ENCODE assay signal across 9 mouse cellular contexts in genomic region chr9:14846428-14846827, GRCm38 (mm10). TPM values are rescaled to one million over a fixed set of nuclear protein-coding genes. Genes with fewer than 3 reads are reported as not detected.
DNase-seq lines count a peak whose midpoint lies in the region; ATAC-seq and TF ChIP-seq lines count a peak whose summit lies in the region.
"Had no signal": no experiment of that assay in that cellular context is flagged by ENCODE, and none has a peak within 500 bp of the region (broad histone marks: within the 10 kb centered on the region; RNA-seq: fewer than 3 reads in every experiment).

No protein-coding gene starts in this region.

- H3K36me3 ChIP-seq in kidney, postnatal 0 days (ENCODE audit: insufficient read depth, low read length): no peaks in the 10 kb centered on the region
- H3K36me3 ChIP-seq in forebrain, embryonic 10.5 days (replicated peaks): no peaks in the 10 kb centered on the region; the same call in 1 of the 2 replicates
- no peaks in the 10 kb centered on the region for H3K36me3 ChIP-seq in forebrain, embryonic 14.5 days (ENCODE audit: control insufficient read depth, insufficient read depth, low read length)
- H3K36me3 ChIP-seq: lung, embryonic 15.5 days had no signal

- TF ChIP-seq CTCF in kidney, postnatal 0 days (IDR thresholded peaks at IDR 0.05; ENCODE audit: low read depth): peak; percentile 61
- peak; percentile 77 for TF ChIP-seq CTCF in bone marrow, adult 2 months (IDR thresholded peaks at IDR 0.05; ENCODE audit: control insufficient read depth, insufficient read depth, low read length)

- no peak overlapping the region for H3K4me2 ChIP-seq in kidney, postnatal 0 days (ENCODE audit: low read length)
- no peak overlapping the region for H3K4me2 ChIP-seq in forebrain, embryonic 14.5 days (ENCODE audit: low read length)
- H3K4me2 ChIP-seq: lung, embryonic 15.5 days had no signal

- no peak overlapping the region for H3K9ac ChIP-seq in kidney, postnatal 0 days (ENCODE audit: low read depth, low read length)
- no peak overlapping the region for H3K9ac ChIP-seq in forebrain, embryonic 14.5 days (ENCODE audit: low read length)
- H3K9ac ChIP-seq: lung, embryonic 15.5 days had no signal

- no peak for TF ChIP-seq POLR2A in bone marrow, adult 2 months (IDR thresholded peaks at IDR 0.05; ENCODE audit: borderline replicate concordance, control insufficient read depth, low read depth, low read length)

- no peak overlapping the region for H3K27ac ChIP-seq in kidney, postnatal 0 days
- H3K27ac ChIP-seq in bone marrow, adult 2 months (ENCODE audit: control insufficient read depth, insufficient read depth, low read depth, low read length, poor library complexity): no peak overlapping the region
- H3K27ac ChIP-seq in forebrain, embryonic 10.5 days: no peak overlapping the region
- H3K27ac ChIP-seq in forebrain, embryonic 14.5 days (ENCODE audit: low read depth, low read length): no peak overlapping the region
- H3K27ac ChIP-seq: lung, embryonic 15.5 days had no signal

- H3K4me3 ChIP-seq in kidney, postnatal 0 days (replicated peaks; ENCODE audit: low read depth, low read length): no peak overlapping the region
- H3K4me3 ChIP-seq in bone marrow, adult 2 months (replicated peaks; ENCODE audit: control insufficient read depth, low read depth, low read length): no peak overlapping the region
- no peak overlapping the region for H3K4me3 ChIP-seq in forebrain, embryonic 10.5 days
- H3K4me3 ChIP-seq in forebrain, embryonic 14.5 days (ENCODE audit: low read depth, low read length): no peak overlapping the region
- H3K4me3 ChIP-seq: lung, embryonic 15.5 days had no signal

- 50% methylated on average over 5 of the region's 5 CpGs for WGBS in kidney, postnatal 0 days
- WGBS in bone marrow, adult 2 months: 60% methylated on average over 5 of the region's 5 CpGs
- 44% methylated on average over 5 of the region's 5 CpGs for WGBS in forebrain, embryonic 10.5 days
- WGBS in forebrain, embryonic 14.5 days: 55% methylated on average over 5 of the region's 5 CpGs

- ATAC-seq in kidney, postnatal 0 days (replicated peaks; ENCODE audit: low FRiP score, low read depth): no peak
- peak; percentile 38 for ATAC-seq in CD4-positive, CD25-positive, alpha-beta regulatory T cell, adult 4 months
- no peak for ATAC-seq in forebrain, embryonic 14.5 days

- DNase-seq in kidney, postnatal 0 days (ENCODE audit: low spot score): peak; percentile 18
- no peak for DNase-seq in kidney, adult 18-20 months
- peak; percentile 49 for DNase-seq in mesoderm, embryonic 11.5 days (ENCODE audit: low read depth, low spot score)
- no peak for DNase-seq in forebrain, embryonic 10.5 days (ENCODE audit: extremely low spot score, low spot score)
- no peak for DNase-seq in forebrain, embryonic 14.5 days (ENCODE audit: low spot score)
- no peak for DNase-seq in adipocyte (ENCODE audit: low spot score)

- H3K4me1 ChIP-seq in kidney, postnatal 0 days (replicated peaks; ENCODE audit: insufficient read depth, low read length): no peaks in the 10 kb centered on the region
- no peaks in the 10 kb centered on the region for H3K4me1 ChIP-seq in bone marrow, adult 2 months (ENCODE audit: control insufficient read depth, insufficient read depth, low read length)
- no peaks in the 10 kb centered on the region for H3K4me1 ChIP-seq in forebrain, embryonic 10.5 days
- H3K4me1 ChIP-seq in forebrain, embryonic 14.5 days (ENCODE audit: control insufficient read depth, insufficient read depth, low read length): peaks cover 2% of the 10 kb centered on the region; the same call in 1 of the 2 replicates

- H3K27me3 ChIP-seq in kidney, postnatal 0 days (ENCODE audit: insufficient read depth, low read length): no peaks in the 10 kb centered on the region
- H3K27me3 ChIP-seq in forebrain, embryonic 10.5 days (ENCODE audit: poor library complexity, severe bottlenecking): no peaks in the 10 kb centered on the region
- no peaks in the 10 kb centered on the region for H3K27me3 ChIP-seq in forebrain, embryonic 14.5 days (replicated peaks; ENCODE audit: control insufficient read depth, insufficient read depth, low read length)
- H3K27me3 ChIP-seq: lung, embryonic 15.5 days had no signal

- H3K9me3 ChIP-seq in kidney, postnatal 0 days (replicated peaks; ENCODE audit: low read length): no peaks in the 10 kb centered on the region
- peaks cover 6% of the 10 kb centered on the region; the same call in 1 of the 2 replicates for H3K9me3 ChIP-seq in forebrain, embryonic 10.5 days
- no peaks in the 10 kb centered on the region for H3K9me3 ChIP-seq in forebrain, embryonic 14.5 days (replicated peaks; ENCODE audit: control insufficient read depth, low read length)
- H3K9me3 ChIP-seq: lung, embryonic 15.5 days had no signal

RNA-seq across cellular contexts. Expression of gene Gpr83, which starts 13.6 kb away (rescaled TPM):
- polyA plus RNA-seq in kidney, postnatal 0 days (2015; fragmentation: Nextera tagmentation; extraction: Ambion mirVana): 0.54 and 0.59 TPM in 2 replicates
- 100 to 1,000 TPM; 158 to 164 TPM for polyA plus RNA-seq in CD4-positive, CD25-positive, alpha-beta regulatory T cell, adult 4 months (2017; shearing (Covaris generic))
- not detected in 2 replicates for polyA plus RNA-seq in bone marrow, adult 2 months (2011; ENCODE audit: insufficient read depth, insufficient read length, low replicate concordance, missing spikeins)
- 0.14 and 0.30 TPM in 2 replicates for polyA plus RNA-seq in forebrain, embryonic 10.5 days (2016; fragmentation: Nextera tagmentation; extraction: Ambion mirVana)
- polyA plus RNA-seq in forebrain, embryonic 14.5 days (2014; fragmentation: Nextera tagmentation; extraction: Ambion mirVana): 0.72 and 1.7 TPM in 2 replicates

RNA-seq across cellular contexts. Expression of gene Izumo1r, which starts 57.3 kb away (rescaled TPM):
- 0.19 and 0.20 TPM in 2 replicates for polyA plus RNA-seq in kidney, postnatal 0 days (2015; fragmentation: Nextera tagmentation; extraction: Ambion mirVana)
- 1,000 to 10,000 TPM; 1,336 to 1,816 TPM for polyA plus RNA-seq in CD4-positive, CD25-positive, alpha-beta regulatory T cell, adult 4 months (2017; shearing (Covaris generic))
- polyA plus RNA-seq in bone marrow, adult 2 months (2011; ENCODE audit: insufficient read depth, insufficient read length, low replicate concordance, missing spikeins): 1.2 TPM in 1 of 2 replicates, not detected in the other
- 0.22 TPM in 1 of 2 replicates, not detected in the other for polyA plus RNA-seq in forebrain, embryonic 10.5 days (2016; fragmentation: Nextera tagmentation; extraction: Ambion mirVana)
- polyA plus RNA-seq in forebrain, embryonic 14.5 days (2014; fragmentation: Nextera tagmentation; extraction: Ambion mirVana): not detected in 2 replicates

Comparison
In these comparisons a context has a peak if more than half of its experiments do, and no peak if none do; other contexts are left out.
1. DNase-seq: peak in kidney, postnatal 0 days (single experiment) and mesoderm, embryonic 11.5 days (single experiment); none in kidney, adult 18-20 months (single experiment), forebrain, embryonic 10.5 days (single experiment), forebrain, embryonic 14.5 days (single experiment) and adipocyte (single experiment).
2. RNA of gene Gpr83, which starts 13.6 kb away (polyA plus RNA-seq): 158 to 164 TPM in CD4-positive, CD25-positive, alpha-beta regulatory T cell, adult 4 months; 0.72 to 1.7 TPM in forebrain, embryonic 14.5 days, 0.54 to 0.59 TPM in kidney, postnatal 0 days, 0.14 to 0.30 TPM in forebrain, embryonic 10.5 days and not detected in bone marrow, adult 2 months; every median in the first group is over 10 times any median in the second.
3. RNA of gene Izumo1r, which starts 57.3 kb away (polyA plus RNA-seq): 1,336 to 1,816 TPM in CD4-positive, CD25-positive, alpha-beta regulatory T cell, adult 4 months; 1.2 TPM in bone marrow, adult 2 months, 0.19 to 0.20 TPM in kidney, postnatal 0 days, 0.22 TPM in forebrain, embryonic 10.5 days and not detected in forebrain, embryonic 14.5 days; every median in the first group is over 100 times any median in the second.